Mouse (Mus musculus): Measurements from ENCODE around the gene Rasl10b.

Gene Rasl10b

GRCm38 (mm10) chr11:83457912-83458601, 49.1 kb downstream of the Rasl10b start:
- Histone ChIP-seq H3K4me1 (replicated peaks; ENCODE audit: low read depth, low read length) (peaks cover 25% of the 10 kb centered on the region), H3K9me3 (ENCODE audit: low read length) (no peaks in the 10 kb centered on the region), H3K27me3 (ENCODE audit: insufficient read depth, low read length) (peaks cover 33% of the 10 kb centered on the region), H3K36me3 (ENCODE audit: insufficient read depth, low read length) (no peaks in the 10 kb centered on the region), H3K4me3 (replicated peaks; ENCODE audit: low read length) (no peak overlapping the region)
- TF ChIP-seq CTCF (conservative IDR thresholded peaks at IDR 0.05; ENCODE audit: low read length): no peak
- TF ChIP-seq POU5F1 (IDR thresholded peaks at IDR 0.05; ENCODE audit: borderline replicate concordance, low read length): no peak
- no peak for TF ChIP-seq NANOG (IDR thresholded peaks at IDR 0.05; ENCODE audit: borderline replicate concordance, low read length)

DNA sequence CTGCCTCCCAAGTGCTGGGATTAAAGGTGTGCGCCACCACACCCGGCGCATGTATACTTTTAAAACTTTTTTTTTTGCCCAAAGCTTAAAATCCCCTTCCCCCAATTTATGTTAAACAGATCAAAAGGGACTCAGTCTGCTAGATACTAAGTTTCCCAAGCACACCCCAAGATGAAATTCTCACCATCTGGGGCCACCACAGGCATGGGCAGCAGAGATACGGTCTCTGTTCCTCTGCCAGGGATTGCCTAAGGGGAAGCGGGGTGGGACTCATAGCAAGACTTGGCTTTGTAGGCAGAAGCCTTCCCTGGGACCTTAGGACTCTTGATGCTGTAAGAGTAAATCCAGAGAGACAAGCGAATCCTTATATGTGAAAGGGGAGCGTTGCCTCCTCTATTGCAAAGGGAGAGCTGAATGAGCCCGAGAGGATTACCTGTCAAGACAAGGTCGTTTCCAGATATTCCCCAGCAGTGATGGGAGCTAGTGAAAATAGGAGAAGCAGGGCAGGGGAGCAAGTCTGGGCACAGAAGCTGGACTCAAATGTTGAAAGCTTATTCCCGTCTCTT, 52.6 kb downstream of the Rasl10b start:
- TF ChIP-seq CTCF (conservative IDR thresholded peaks at IDR 0.05; ENCODE audit: low read length) (no peak), POU5F1 (IDR thresholded peaks at IDR 0.05; ENCODE audit: borderline replicate concordance, low read length) (no peak), NANOG (IDR thresholded peaks at IDR 0.05; ENCODE audit: borderline replicate concordance, low read length) (no peak)
- Histone ChIP-seq H3K27me3 (ENCODE audit: insufficient read depth, low read length) (peaks cover 59% of the 10 kb centered on the region), H3K9me3 (ENCODE audit: low read length) (peaks cover 21% of the 10 kb centered on the region), H3K4me3 (replicated peaks; ENCODE audit: low read length) (no peak overlapping the region), H3K36me3 (ENCODE audit: insufficient read depth, low read length) (no peaks in the 10 kb centered on the region), H3K4me1 (replicated peaks; ENCODE audit: low read depth, low read length) (peaks cover 10% of the 10 kb centered on the region; the same call in 1 of the 2 replicates)

DNA sequence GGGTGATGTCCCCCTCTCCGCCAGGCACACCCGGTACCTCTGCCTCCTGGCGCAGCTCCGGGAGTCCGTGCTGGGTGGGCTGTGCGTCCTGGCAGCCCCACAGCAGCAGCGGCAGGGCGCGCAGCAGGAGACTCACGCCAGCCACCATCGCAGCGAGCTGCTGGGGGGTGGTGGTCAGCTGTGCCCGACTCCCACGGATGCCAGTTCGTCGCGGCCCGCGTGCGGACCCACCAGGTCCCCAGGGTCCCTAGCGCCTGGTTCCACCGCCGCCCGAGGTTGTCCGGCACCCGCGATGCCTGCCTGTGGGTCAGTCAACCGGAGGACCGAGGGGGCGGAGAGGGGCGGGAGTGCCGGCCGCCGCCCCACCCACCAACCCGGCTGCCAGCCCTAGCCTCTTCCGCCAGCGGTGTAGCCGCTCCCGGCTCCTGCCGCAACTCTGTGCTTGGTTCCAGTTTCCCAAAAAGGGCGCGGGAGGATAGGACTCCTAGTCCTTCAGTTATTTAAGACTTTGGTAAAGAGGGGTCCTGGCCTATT, 53.8 kb downstream of the Rasl10b start, which contains the start of gene Mmp28:
Gene Mmp28, minus strand, starts transcription at position 361 of the 534 bp plus-strand sequence.
- Histone ChIP-seq H3K4me3 (replicated peaks; ENCODE audit: low read length) (peak within 1 kb of the TSS; percentile 84), H3K27me3 (ENCODE audit: insufficient read depth, low read length) (peaks cover 53% of the 10 kb centered on the region), H3K36me3 (ENCODE audit: insufficient read depth, low read length) (no peaks in the 10 kb centered on the region), H3K9me3 (ENCODE audit: low read length) (peaks cover 33% of the 10 kb centered on the region), H3K4me1 (replicated peaks; ENCODE audit: low read depth, low read length) (peaks cover 10% of the 10 kb centered on the region; the same call in 1 of the 2 replicates)
- TF ChIP-seq POU5F1 (IDR thresholded peaks at IDR 0.05; ENCODE audit: borderline replicate concordance, low read length) (no peak), NANOG (IDR thresholded peaks at IDR 0.05; ENCODE audit: borderline replicate concordance, low read length) (no peak), CTCF (conservative IDR thresholded peaks at IDR 0.05; ENCODE audit: low read length) (no peak)

DNA sequence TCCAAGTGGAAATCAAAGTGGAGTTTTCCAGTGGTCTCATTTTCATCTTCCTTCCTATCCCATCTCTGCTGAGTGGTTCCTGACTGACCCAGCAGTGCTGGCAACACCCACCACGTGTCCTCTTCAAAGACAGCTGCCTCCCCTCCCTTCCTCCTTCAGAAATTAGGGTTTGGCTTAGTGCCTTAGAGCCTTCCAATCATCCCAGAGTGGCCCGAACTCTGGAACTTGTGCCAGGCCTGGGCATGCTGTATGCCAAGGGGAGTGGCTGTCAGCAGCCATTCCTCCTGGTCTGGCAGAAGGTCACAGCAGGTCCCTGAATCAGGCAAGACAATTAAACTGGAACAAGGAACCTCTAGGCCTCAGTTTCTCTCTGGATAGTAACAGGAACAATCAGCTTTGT, 57.0 kb downstream of the Rasl10b start:
- peaks cover 45% of the 10 kb centered on the region for H3K27me3 ChIP-seq (ENCODE audit: insufficient read depth, low read length)
- peaks cover 65% of the 10 kb centered on the region for H3K9me3 ChIP-seq (ENCODE audit: low read length)
- no peaks in the 10 kb centered on the region for H3K36me3 ChIP-seq (ENCODE audit: insufficient read depth, low read length)
- H3K4me3 ChIP-seq (replicated peaks; ENCODE audit: low read length): no peak overlapping the region
- peaks cover 10% of the 10 kb centered on the region; the same call in 1 of the 2 replicates for H3K4me1 ChIP-seq (replicated peaks; ENCODE audit: low read depth, low read length)
- TF ChIP-seq POU5F1 (IDR thresholded peaks at IDR 0.05; ENCODE audit: borderline replicate concordance, low read length) (no peak), NANOG (IDR thresholded peaks at IDR 0.05; ENCODE audit: borderline replicate concordance, low read length) (no peak), CTCF (conservative IDR thresholded peaks at IDR 0.05; ENCODE audit: low read length) (no peak)

DNA sequence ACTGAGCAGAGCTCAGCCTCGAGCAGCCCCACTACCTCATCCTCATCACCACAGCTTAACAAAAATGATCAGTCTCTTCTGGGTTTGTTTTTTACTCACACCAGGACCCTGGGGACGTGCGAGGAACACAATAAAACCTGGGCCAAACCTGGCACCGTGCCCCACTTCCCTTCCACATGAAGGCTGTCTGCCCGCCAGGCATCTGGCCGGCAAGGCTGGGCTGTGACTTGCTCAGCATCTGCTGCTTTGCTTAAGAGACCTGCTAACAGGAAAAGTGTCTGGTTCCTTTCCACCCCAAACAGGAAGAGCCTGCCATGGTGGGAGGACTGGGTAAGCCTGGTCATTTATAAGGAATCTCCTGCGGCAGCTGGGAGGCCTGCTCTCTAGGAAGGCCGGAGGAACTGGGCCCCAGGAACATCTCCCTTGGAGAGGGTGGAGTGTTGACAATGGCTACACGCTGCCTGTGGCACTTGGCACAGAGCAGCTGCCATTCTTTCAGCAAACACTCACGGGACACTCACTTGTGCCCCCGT, 58.2 kb downstream of the Rasl10b start:
- Histone ChIP-seq H3K4me3 (replicated peaks; ENCODE audit: low read length) (no peak overlapping the region), H3K4me1 (replicated peaks; ENCODE audit: low read depth, low read length) (peaks cover 11% of the 10 kb centered on the region; the same call in 1 of the 2 replicates), H3K9me3 (ENCODE audit: low read length) (peaks cover 77% of the 10 kb centered on the region), H3K36me3 (ENCODE audit: insufficient read depth, low read length) (no peaks in the 10 kb centered on the region), H3K27me3 (ENCODE audit: insufficient read depth, low read length) (peaks cover 35% of the 10 kb centered on the region)
- TF ChIP-seq POU5F1 (IDR thresholded peaks at IDR 0.05; ENCODE audit: borderline replicate concordance, low read length) (no peak), NANOG (IDR thresholded peaks at IDR 0.05; ENCODE audit: borderline replicate concordance, low read length) (no peak), CTCF (conservative IDR thresholded peaks at IDR 0.05; ENCODE audit: low read length) (no peak)

DNA sequence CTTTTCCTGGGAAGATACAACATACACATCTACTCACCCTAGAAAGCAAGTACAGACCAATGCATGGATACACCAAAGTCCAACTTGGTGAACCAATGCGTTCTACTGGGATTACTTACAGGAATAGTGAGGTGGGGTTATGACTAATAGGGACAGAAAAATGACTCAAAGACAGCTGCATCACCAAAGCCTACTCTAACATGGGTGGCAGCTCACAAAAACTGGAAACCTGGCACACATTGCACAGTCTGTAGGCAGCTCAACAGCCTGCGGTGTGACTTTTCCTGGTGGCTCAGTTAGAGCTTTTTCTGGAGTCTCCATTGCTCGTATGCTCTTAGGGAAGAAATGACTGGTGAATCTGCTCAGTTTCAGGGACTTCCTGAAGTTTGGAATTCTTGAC, 59.8 kb downstream of the Rasl10b start:
- Histone ChIP-seq H3K4me3 (replicated peaks; ENCODE audit: low read length) (no peak overlapping the region), H3K4me1 (replicated peaks; ENCODE audit: low read depth, low read length) (peaks cover 7% of the 10 kb centered on the region; the same call in 1 of the 2 replicates), H3K9me3 (ENCODE audit: low read length) (peaks cover 76% of the 10 kb centered on the region), H3K27me3 (ENCODE audit: insufficient read depth, low read length) (peaks cover 19% of the 10 kb centered on the region), H3K36me3 (ENCODE audit: insufficient read depth, low read length) (no peaks in the 10 kb centered on the region)
- TF ChIP-seq CTCF (conservative IDR thresholded peaks at IDR 0.05; ENCODE audit: low read length) (no peak), POU5F1 (IDR thresholded peaks at IDR 0.05; ENCODE audit: borderline replicate concordance, low read length) (no peak), NANOG (IDR thresholded peaks at IDR 0.05; ENCODE audit: borderline replicate concordance, low read length) (no peak)

All from E14TG2a.4 (cell line).